Mouse (Mus musculus) lung, adult 2 months (tissue): ENCODE measurements around the gene Tmem132e. TPM values are rescaled to one million over a fixed set of nuclear protein-coding genes. Genes with fewer than 3 reads are reported as not detected.

Experiments used
- DNase-seq: peaks from one replicate; pipeline ENCODE4 v3.0.0; 2022
- H3K4me1 ChIP-seq: fragments of 200-500 bp; 2 replicates; pipeline ENCODE4 v1.6.1; 2011; ENCODE audit warnings: low read length; ENCODE audit not compliant: control insufficient read depth, insufficient read depth
- H3K4me3 ChIP-seq: fragments of 200-500 bp; replicated peaks from 2 replicates; pipeline ENCODE3; 2011; ENCODE audit warnings: low read depth, mild to moderate bottlenecking, control low read depth, low read length; ENCODE audit errors: extremely low read depth
- CTCF ChIP-seq: fragments of 200-500 bp; IDR thresholded peaks from 2 replicates; pipeline ENCODE4 v1.5.1; 2011; ENCODE audit warnings: mild to moderate bottlenecking, low read length, control low read depth; ENCODE audit not compliant: insufficient read depth
- POLR2A ChIP-seq: fragments of 200-500 bp; IDR thresholded peaks from 2 replicates; pipeline ENCODE4 v1.6.1; 2011; ENCODE audit warnings: low read depth, mild to moderate bottlenecking, control low read depth, low read length, borderline replicate concordance; ENCODE audit errors: extremely low read depth
- WGBS: fragments of 180-500 bp; shearing (Covaris S2); methylation state at CpG from one replicate; pipeline ENCODE4 v1.1.7; 2018; 5-methylcytosine and 5-hydroxymethylcytosine counted together
- polyA plus RNA-seq: library from polyadenylated mRNA; depleted of rRNA; stranded (reverse); fragments of >200 nt; gene quantifications from 2 replicates; pipeline ENCODE4 v1.2.3, GENCODE M21; 2012; rRNA removed

The Tmem132e gene
- polyA plus RNA-seq: 0.22 TPM in 1 of 2 replicates, not detected in the other

- WGBS: 2% methylated on average over 88 of the region's 88 CpGs
- no peaks in the 10 kb centered on the region for H3K4me1 ChIP-seq
- no peak within 1 kb of the TSS for H3K4me3 ChIP-seq
- DNase-seq: no peak
- no peak for TF ChIP-seq CTCF
- TF ChIP-seq POLR2A: no peak
Measured at GRCm38 (mm10) chr11:82388371-82389313, at the start of gene Tmem132e. Gene Tmem132e (plus strand): TSS chr11:82388900.

- DNase-seq: no peak
- Histone ChIP-seq H3K4me3 (no peak overlapping the region), H3K4me1 (no peaks in the 10 kb centered on the region)
- WGBS: 13% methylated on average over 7 of the region's 7 CpGs
- no peak for TF ChIP-seq POLR2A
- TF ChIP-seq CTCF: no peak
Measured at GRCm38 (mm10) chr11:82339921-82340401, 48.7 kb upstream of the Tmem132e start.

GRCm38 (mm10) chr11:82340416-82340815 is 48.3 kb upstream of the Tmem132e start:
- Histone ChIP-seq H3K4me1 (no peaks in the 10 kb centered on the region), H3K4me3 (no peak overlapping the region)
- DNase-seq: no peak
- TF ChIP-seq POLR2A: no peak
- TF ChIP-seq CTCF: no peak
- WGBS: 14% methylated on average over 6 of the region's 6 CpGs

- DNase-seq: no peak
- H3K4me3 ChIP-seq: no peak overlapping the region
- 22% methylated on average over 2 of the region's 2 CpGs for WGBS
- no peaks in the 10 kb centered on the region for H3K4me1 ChIP-seq
- no peak for TF ChIP-seq POLR2A
- TF ChIP-seq CTCF: no peak
Measured at GRCm38 (mm10) chr11:82340900-82341299, 47.8 kb upstream of the Tmem132e start.

- TF ChIP-seq CTCF (no peak), POLR2A (no peak)
- DNase-seq: no peak
- Histone ChIP-seq H3K4me3 (no peak overlapping the region), H3K4me1 (no peaks in the 10 kb centered on the region)
- WGBS: 75% methylated on average over 10 of the region's 10 CpGs
Measured at GRCm38 (mm10) chr11:82351039-82351438, 37.7 kb upstream of the Tmem132e start.

GRCm38 (mm10) chr11:82370151-82370550 is 18.5 kb upstream of the Tmem132e start:
- WGBS: 59% methylated on average over 11 of the region's 11 CpGs
- no peak for DNase-seq
- no peaks in the 10 kb centered on the region for H3K4me1 ChIP-seq
- no peak overlapping the region for H3K4me3 ChIP-seq
- TF ChIP-seq CTCF (no peak), POLR2A (no peak)

- TF ChIP-seq CTCF: no peak
- no peak for TF ChIP-seq POLR2A
- Histone ChIP-seq H3K4me3 (no peak overlapping the region), H3K4me1 (no peaks in the 10 kb centered on the region)
- no peak for DNase-seq
- 74% methylated on average over 4 of the region's 4 CpGs for WGBS
Measured at GRCm38 (mm10) chr11:82371577-82371976, 17.1 kb upstream of the Tmem132e start.

- DNase-seq: no peak
- WGBS: 27% methylated on average over 3 of the region's 3 CpGs
- Histone ChIP-seq H3K4me1 (no peaks in the 10 kb centered on the region), H3K4me3 (no peak overlapping the region)
- TF ChIP-seq POLR2A (no peak), CTCF (no peak)
Measured at GRCm38 (mm10) chr11:82380606-82381202, 8.0 kb upstream of the Tmem132e start.

- TF ChIP-seq POLR2A: no peak
- TF ChIP-seq CTCF: no peak
- DNase-seq: no peak
- WGBS: 1% methylated on average over 51 of the region's 51 CpGs
- H3K4me3 ChIP-seq: no peak overlapping the region
- H3K4me1 ChIP-seq: no peaks in the 10 kb centered on the region
Measured at GRCm38 (mm10) chr11:82386970-82387540, 1.6 kb upstream of the Tmem132e start.
